Mouse (Mus musculus) bone marrow macrophage, adult 2 months (primary cell): ENCODE data around the gene Vps26c.

Source experiments
- CTCF ChIP-seq: IDR thresholded peaks from 2 replicates; pipeline ENCODE4 v1.5.1; 2012; ENCODE audit warnings: low read depth, mild to moderate bottlenecking, low read length, moderate library complexity
- POLR2A ChIP-seq: IDR thresholded peaks from 2 replicates; pipeline ENCODE4 v1.6.1; 2012; ENCODE audit warnings: mild to moderate bottlenecking, low read depth, low read length, borderline replicate concordance

- TF ChIP-seq CTCF (no peak), POLR2A (no peak)
Measured at GRCm38 (mm10) chr16:94567751-94568150, 41.1 kb upstream of the Vps26c start.
